9 mouse cellular contexts compared by ENCODE assay signal in the genomic region with DNA sequence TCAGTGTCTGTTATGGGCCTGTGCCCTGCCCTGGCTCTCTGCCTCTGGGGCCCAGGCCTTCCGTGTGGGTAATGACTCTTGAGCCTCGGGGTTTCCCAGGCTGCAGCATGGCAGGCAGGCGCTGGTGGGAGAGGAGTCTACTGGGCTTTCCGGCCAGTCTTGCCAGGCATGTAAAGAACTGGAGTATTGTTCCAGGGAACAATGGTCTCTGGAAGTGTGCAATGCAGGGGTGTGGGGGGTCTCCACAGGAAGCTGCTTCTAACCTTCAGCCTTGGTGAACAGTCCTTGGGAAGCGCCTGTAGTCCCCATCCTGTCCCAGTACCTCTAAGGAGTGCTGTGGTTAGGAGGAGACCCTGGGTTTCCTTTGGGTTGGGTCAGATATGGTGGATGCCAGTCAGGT. TPM values are rescaled to one million over a fixed set of nuclear protein-coding genes. Genes with fewer than 3 reads are reported as not detected.
DNase-seq lines count a peak whose midpoint lies in the region; ATAC-seq and TF ChIP-seq lines count a peak whose summit lies in the region.
"Had no signal": no experiment of that assay in that cellular context is flagged by ENCODE, and none has a peak within 500 bp of the region (broad histone marks: within the 10 kb centered on the region; RNA-seq: fewer than 3 reads in every experiment).

No protein-coding gene starts in this region.

- ATAC-seq in heart, embryonic 11.5 days (replicated peaks; ENCODE audit: insufficient number of reproducible peaks, low FRiP score, low TSS enrichment), result no peak
- ATAC-seq in limb, embryonic 12.5 days (ENCODE audit: insufficient number of reproducible peaks, insufficient read depth, low FRiP score, low TSS enrichment, low read depth), result no peak
- ATAC-seq in megakaryocyte progenitor cell, adult 5-6 weeks (replicated peaks; ENCODE audit: poor library complexity), result no peak

- peak overlapping the region; percentile 60; the same call in 1 of the 2 replicates for H3K4me3 ChIP-seq in liver, adult 2 months (ENCODE audit: insufficient read depth, low read depth, low read length)
- H3K4me3 ChIP-seq in heart, embryonic 11.5 days (ENCODE audit: low read depth, low read length), result peak overlapping the region; percentile 55
- peak overlapping the region; percentile 58 for H3K4me3 ChIP-seq in limb, embryonic 12.5 days (replicated peaks)
- peak overlapping the region; percentile 60 for H3K4me3 ChIP-seq in olfactory bulb, adult 2 months (ENCODE audit: insufficient read depth, low read depth, low read length)

- H3K27ac ChIP-seq in liver, adult 2 months (replicated peaks; ENCODE audit: insufficient read depth, low read depth, low read length), result no peak overlapping the region
- H3K27ac ChIP-seq in heart, embryonic 11.5 days (ENCODE audit: low read depth, low read length), result no peak overlapping the region
- peak overlapping the region; percentile 76; the same call in 1 of the 2 replicates for H3K27ac ChIP-seq in limb, embryonic 12.5 days
- no peak overlapping the region for H3K27ac ChIP-seq in olfactory bulb, adult 2 months (ENCODE audit: insufficient read depth, low read depth, low read length)

- peak overlapping the region; percentile 80 for H3K4me2 ChIP-seq in heart, embryonic 11.5 days
- peak overlapping the region; percentile 88 for H3K4me2 ChIP-seq in limb, embryonic 12.5 days

- H3K36me3 ChIP-seq in liver, adult 2 months (ENCODE audit: control insufficient read depth, insufficient read depth, low read length), result no peaks in the 10 kb centered on the region
- H3K36me3 ChIP-seq in heart, embryonic 11.5 days (ENCODE audit: control insufficient read depth, insufficient read depth, low read length), result no peaks in the 10 kb centered on the region
- no peaks in the 10 kb centered on the region for H3K36me3 ChIP-seq in limb, embryonic 12.5 days

- no peaks in the 10 kb centered on the region for H3K79me2 ChIP-seq in liver, adult 2 months (ENCODE audit: control insufficient read depth, insufficient read depth, low read length)

- TF ChIP-seq POLR2A in liver, adult 2 months (IDR thresholded peaks at IDR 0.05; ENCODE audit: extremely low read depth, insufficient read depth, low read length), result no peak
- TF ChIP-seq POLR2A in olfactory bulb, adult 2 months (IDR thresholded peaks at IDR 0.05; ENCODE audit: insufficient read depth, low read depth, low read length), result no peak

- H3K9ac ChIP-seq in liver, adult 2 months (ENCODE audit: low read depth, low read length), result no peak overlapping the region; the same call in 1 of the 2 replicates
- peak overlapping the region; percentile 72; the same call in 1 of the 2 replicates for H3K9ac ChIP-seq in heart, embryonic 11.5 days (ENCODE audit: low read depth, low read length)
- H3K9ac ChIP-seq in limb, embryonic 12.5 days (replicated peaks), result peak overlapping the region; percentile 76

- 62% methylated on average over 5 of the region's 5 CpGs for WGBS in liver, adult 2 months
- 43% methylated on average over 5 of the region's 5 CpGs for WGBS in heart, embryonic 11.5 days (ENCODE audit: insufficient replicate concordance)
- WGBS in limb, embryonic 12.5 days, result 36% methylated on average over 5 of the region's 5 CpGs
- 60% methylated on average over 5 of the region's 5 CpGs for WGBS in olfactory bulb, adult 2 months

- H3K9me3 ChIP-seq in heart, embryonic 11.5 days (replicated peaks; ENCODE audit: control insufficient read depth, low read length), result no peaks in the 10 kb centered on the region
- H3K9me3 ChIP-seq in limb, embryonic 12.5 days, result no peaks in the 10 kb centered on the region

- no peak for DNase-seq in liver, adult 2 months (ENCODE audit: extremely low read depth, low read depth, low spot score)
- DNase-seq in liver, result no peak
- no peak for DNase-seq in layer of hippocampus, postnatal 36 days
- DNase-seq in spleen, postnatal 36 days (ENCODE audit: low spot score in 2 of 2), result no peak
- DNase-seq: cerebellum, postnatal 36 days had no signal

- no peak for TF ChIP-seq CTCF in liver, adult 2 months (IDR thresholded peaks at IDR 0.05; ENCODE audit: low read depth, low read length)
- no peak for TF ChIP-seq CTCF in olfactory bulb, adult 2 months (IDR thresholded peaks at IDR 0.05; ENCODE audit: insufficient read depth, low read depth, low read length)

- H3K27me3 ChIP-seq in liver, adult 2 months (ENCODE audit: control insufficient read depth, insufficient read depth, low read length), result peaks cover 21% of the 10 kb centered on the region
- H3K27me3 ChIP-seq in heart, embryonic 11.5 days (ENCODE audit: control insufficient read depth, insufficient read depth, low read length), result peaks cover 40% of the 10 kb centered on the region
- H3K27me3 ChIP-seq in limb, embryonic 12.5 days, result peaks cover 33% of the 10 kb centered on the region

- peaks cover 5% of the 10 kb centered on the region; the same call in 1 of the 2 replicates for H3K4me1 ChIP-seq in liver, adult 2 months (ENCODE audit: control insufficient read depth, insufficient read depth, low read length)
- H3K4me1 ChIP-seq in heart, embryonic 11.5 days (ENCODE audit: control insufficient read depth, insufficient read depth, low read length), result peaks cover 35% of the 10 kb centered on the region
- peaks cover 76% of the 10 kb centered on the region for H3K4me1 ChIP-seq in limb, embryonic 12.5 days (replicated peaks)
- H3K4me1 ChIP-seq in olfactory bulb, adult 2 months (ENCODE audit: control insufficient read depth, insufficient read depth, low read length), result peaks cover 63% of the 10 kb centered on the region

RNA-seq across cellular contexts. Expression of a gene that starts 1.4 kb away (rescaled TPM):
- 0.27 and 0.28 TPM in 2 replicates for total RNA-seq in liver, adult 2 months (2014; rRNA removed)
- polyA plus RNA-seq in liver, adult 2 months (2012; rRNA removed), result 0.77 and 0.84 TPM in 2 replicates
- 0.89 and 1.3 TPM in 2 replicates for polyA plus RNA-seq in heart, embryonic 11.5 days (2014; fragmentation: Nextera tagmentation; extraction: Ambion mirVana)
- 6.6 and 6.7 TPM in 2 replicates for polyA plus RNA-seq in limb, embryonic 12.5 days (2016; fragmentation: Nextera tagmentation; extraction: Ambion mirVana)
- polyA plus RNA-seq in olfactory bulb, adult 2 months (2012; ENCODE audit: insufficient read depth, insufficient read length, low replicate concordance, missing spikeins), result not detected in 2 replicates
- total RNA-seq in megakaryocyte progenitor cell, adult 5-6 weeks (2015), result not detected in 2 replicates
- not detected in 2 replicates for total RNA-seq in megakaryocyte progenitor cell, adult 5-6 weeks (2017)
- 1 to 10 TPM; 4.4 to 4.5 TPM for total RNA-seq in layer of hippocampus, postnatal 36 days (2021)

RNA-seq across cellular contexts. Expression of a gene that starts 40.9 kb away (rescaled TPM):
- 162 and 179 TPM in 2 replicates for total RNA-seq in liver, adult 2 months (2014; rRNA removed)
- 398 and 612 TPM in 2 replicates for polyA plus RNA-seq in liver, adult 2 months (2012; rRNA removed)
- 0.56 and 1.4 TPM in 2 replicates for polyA plus RNA-seq in heart, embryonic 11.5 days (2014; fragmentation: Nextera tagmentation; extraction: Ambion mirVana)
- polyA plus RNA-seq in limb, embryonic 12.5 days (2016; fragmentation: Nextera tagmentation; extraction: Ambion mirVana), result 3.1 and 3.4 TPM in 2 replicates
- polyA plus RNA-seq in olfactory bulb, adult 2 months (2012; ENCODE audit: insufficient read depth, insufficient read length, low replicate concordance, missing spikeins), result not detected in 2 replicates
- not detected in 2 replicates for total RNA-seq in megakaryocyte progenitor cell, adult 5-6 weeks (2015)
- total RNA-seq in megakaryocyte progenitor cell, adult 5-6 weeks (2017), result not detected in 2 replicates
- total RNA-seq in layer of hippocampus, postnatal 36 days (2021), result 1 to 10 TPM; 1.8 to 2.2 TPM

Comparison
In these comparisons a context has a peak if more than half of its experiments do, and no peak if none do; other contexts are left out.
1. RNA of a gene that starts 40.9 kb away (polyA plus RNA-seq): 398 to 612 TPM in liver, adult 2 months; 3.1 to 3.4 TPM in limb, embryonic 12.5 days, 0.56 to 1.4 TPM in heart, embryonic 11.5 days and not detected in olfactory bulb, adult 2 months; every median in the first group is over 10 times any median in the second.
2. Peak in every context shown above with its lines, with median percentiles within 50 percentile points of each other: H3K4me3 ChIP-seq.